Mouse (Mus musculus) heart, postnatal 25 days (tissue): Measurements from ENCODE around the gene Crcp. TPM values are rescaled to one million over a fixed set of nuclear protein-coding genes. Genes with fewer than 3 reads are reported as not detected.

Experiments
- DNase-seq: peaks from one replicate; pipeline ENCODE4 v3.0.0; 2022; ENCODE audit warnings: low spot score
- intact Hi-C: fragments of 180-260 bp; cut with DNase I; formaldehyde crosslinking; loops from one replicate; pipeline ENCODE4 v1.15.1; 2025
- total RNA-seq, 2 experiments: library from RNA; stranded (reverse); gene quantifications; 2 replicates each; pipeline ENCODE4 v1.2.3; 2021

Gene Crcp
- total RNA-seq, 2 experiments from 2014 or later, result 10.1 to 11.5 TPM

GRCm38 (mm10) chr5:130081181-130081881 is 52.2 kb downstream of the Crcp start:
- intact Hi-C loops, result loop anchor here (5.0 kb wide), 1 partner anchor 41 kb away; no protein-coding TSS in a partner anchor

GRCm38 (mm10) chr5:130082431-130082830 is 53.3 kb downstream of the Crcp start:
- intact Hi-C loops, result loop anchor here (2.0 to 5.0 kb wide), 2 partner anchors 40 to 54 kb away; no protein-coding TSS in a partner anchor
- DNase-seq, result no peak

More at GRCm38 (mm10) chr5:130081181-130081881, 52.2 kb downstream of the Crcp start:
- no peak for DNase-seq

DNA sequence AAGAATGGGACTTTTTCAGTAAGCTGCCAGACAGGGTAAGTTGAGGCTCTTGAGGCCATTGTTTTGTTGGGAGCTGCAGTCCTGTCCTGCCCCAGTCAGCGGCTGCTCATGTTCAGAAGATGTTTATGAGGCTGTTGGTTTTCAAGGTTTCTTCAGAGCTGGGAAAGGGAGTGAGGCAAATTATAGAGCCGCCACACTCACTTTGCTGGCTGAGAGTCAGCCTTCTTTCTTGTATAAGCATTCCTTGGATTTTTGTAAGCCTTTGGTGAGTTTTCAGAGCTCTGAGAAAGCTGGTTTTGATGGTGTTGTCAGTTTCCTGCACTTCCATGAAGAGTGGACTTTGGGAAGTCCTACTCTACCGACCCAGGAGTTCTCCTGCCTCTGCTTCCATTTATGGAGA is 55.2 kb downstream of the Crcp start:
- DNase-seq, result no peak
- intact Hi-C loops, result loop anchor here (5.0 kb wide), 1 partner anchor 38 kb away; no protein-coding TSS in a partner anchor

- no peak for DNase-seq
- intact Hi-C loops, result no loop called here
Observed at GRCm38 (mm10) chr5:130088008-130088407, 58.9 kb downstream of the Crcp start.

GRCm38 (mm10) chr5:130088612-130089011 is 59.5 kb downstream of the Crcp start:
- intact Hi-C loops, result no loop called here
- DNase-seq, result no peak

DNA sequence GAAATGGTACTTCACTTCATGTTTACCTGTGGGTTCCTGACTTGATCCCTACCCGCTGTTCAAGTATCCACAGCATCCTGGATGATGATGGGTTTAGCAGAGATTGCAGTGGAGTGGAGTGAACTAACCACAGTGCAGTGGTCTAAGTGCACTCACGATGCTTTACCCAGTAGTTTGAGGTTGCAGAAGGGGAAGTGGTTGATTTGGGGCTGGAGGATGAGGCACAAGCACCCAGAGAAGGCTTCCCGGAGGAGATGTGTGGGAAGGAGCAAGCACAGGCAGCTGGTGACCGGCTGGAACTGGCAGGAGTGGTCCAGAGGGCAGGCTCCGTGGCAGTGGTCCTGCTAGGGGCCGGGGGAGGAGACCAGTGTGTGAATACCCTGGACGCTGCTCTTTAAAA is 60.1 kb downstream of the Crcp start:
- intact Hi-C loops, result no loop called here

DNA sequence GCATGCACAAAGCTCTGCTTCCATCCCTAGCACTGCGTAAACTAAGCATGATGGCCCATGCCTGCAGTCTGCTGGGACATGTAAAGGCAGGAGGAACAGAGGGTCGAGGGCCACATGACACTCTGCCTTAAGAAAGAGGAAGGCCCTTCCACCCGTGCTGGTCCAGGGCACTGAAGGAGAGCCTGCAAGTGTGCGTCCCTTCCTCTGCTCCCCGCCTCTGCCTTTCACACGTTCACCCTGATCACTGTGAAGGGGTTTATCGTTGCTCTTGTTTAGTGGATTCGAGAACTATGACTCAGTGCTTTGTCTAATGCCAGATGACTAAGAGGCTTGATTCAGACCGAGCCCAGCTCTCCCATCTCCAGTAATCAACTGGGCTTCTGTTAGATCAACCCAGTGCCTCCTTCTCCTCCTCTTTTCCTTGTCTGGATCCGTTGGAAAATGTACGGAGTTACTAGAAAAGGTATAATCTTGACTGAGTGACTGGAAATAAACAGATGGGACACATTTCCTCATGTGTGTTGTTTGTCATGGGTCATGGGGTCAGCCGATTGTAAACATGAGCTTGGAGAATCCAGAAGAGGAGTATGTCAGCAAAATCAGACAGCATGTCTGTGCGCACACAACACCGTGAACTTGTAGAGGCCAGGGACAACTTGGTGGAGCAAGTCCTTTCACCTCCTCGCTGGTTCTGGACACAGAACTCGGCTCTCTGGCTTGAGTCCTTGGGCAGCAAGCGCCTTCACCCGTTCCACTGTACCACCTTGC is 60.7 kb downstream of the Crcp start:
- intact Hi-C loops, result no loop called here
- no peak for DNase-seq

More for the DNA sequence above, 60.1 kb downstream of the Crcp start:
- DNase-seq, result no peak

GRCm38 (mm10) chr5:130096754-130097153 is 67.7 kb downstream of the Crcp start:
- DNase-seq, result no peak
- intact Hi-C loops, result no loop called here

DNA sequence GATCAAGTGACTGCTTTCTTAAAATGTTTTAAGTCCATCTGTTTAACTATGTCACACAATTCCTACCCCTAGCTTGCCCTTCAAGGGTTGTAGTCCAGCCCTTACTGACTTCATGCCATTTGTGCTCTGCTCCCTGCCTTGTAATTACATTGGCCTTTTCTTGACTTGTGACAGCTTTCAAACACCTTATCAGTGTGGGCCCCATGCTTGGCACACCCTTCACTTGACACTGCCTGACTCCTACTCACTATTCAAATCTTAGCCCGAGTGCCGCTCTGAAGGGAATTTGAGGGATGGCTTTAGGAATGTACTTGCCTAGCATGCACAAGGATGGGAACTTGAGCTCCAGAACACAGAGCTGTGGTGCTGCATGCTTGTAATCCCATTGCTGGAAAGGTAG is 68.7 kb downstream of the Crcp start:
- DNase-seq, result no peak
- intact Hi-C loops, result no loop called here

DNA sequence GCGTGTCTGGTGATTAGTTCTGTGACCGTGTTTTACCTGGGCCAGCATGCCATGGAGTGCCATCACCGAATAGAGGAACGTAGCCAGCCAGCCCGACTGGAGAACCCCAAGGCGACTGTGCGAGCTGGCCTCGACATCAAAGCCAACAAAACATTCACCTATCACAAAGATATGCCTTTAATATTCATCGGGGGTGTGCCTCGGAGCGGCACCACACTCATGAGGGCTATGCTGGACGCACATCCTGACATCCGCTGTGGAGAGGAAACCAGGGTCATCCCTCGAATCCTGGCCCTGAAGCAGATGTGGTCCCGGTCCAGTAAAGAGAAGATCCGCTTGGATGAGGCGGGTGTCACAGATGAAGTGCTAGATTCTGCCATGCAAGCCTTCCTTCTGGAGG is 72.6 kb downstream of the Crcp start:
- no peak for DNase-seq
- intact Hi-C loops, result no loop called here

DNA sequence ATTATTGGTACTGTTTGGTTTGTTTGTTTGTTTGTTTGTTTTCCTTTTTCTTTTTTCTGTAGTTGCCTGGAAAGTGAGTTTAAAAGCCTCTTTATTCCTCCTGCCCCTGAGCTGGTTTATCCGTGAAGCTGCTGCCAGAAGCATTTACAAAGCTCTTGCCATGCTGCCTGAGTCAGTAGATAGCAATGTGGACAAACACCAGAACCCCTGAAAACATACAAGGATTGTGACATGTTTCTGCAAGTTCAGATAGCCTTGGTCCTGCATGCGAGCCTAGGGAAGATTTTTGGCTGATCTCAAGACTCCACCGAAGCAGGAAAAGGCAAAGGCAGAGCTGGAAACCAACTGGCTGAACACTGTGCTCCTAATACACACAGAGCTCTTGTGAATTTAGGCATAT is 80.3 kb downstream of the Crcp start:
- intact Hi-C loops, result no loop called here
- no peak for DNase-seq

Other genes with a start within 250 kb of the Crcp start
- gene Psph, start 241.8 kb upstream of the Crcp start, total RNA-seq, result 10 to 100 TPM; 10.6 to 13.2 TPM
- 10 to 100 TPM; 10.0 to 12.2 TPM for gene Sumf2, start 182.3 kb upstream of the Crcp start, total RNA-seq
- gene Chchd2, start 141.8 kb upstream of the Crcp start, total RNA-seq, result 1,000 to 10,000 TPM; 1,029 to 1,056 TPM
- under 1 TPM; 0.21 to 0.31 TPM for gene Zbed5, start 133.6 kb upstream of the Crcp start, total RNA-seq
- gene Phkg1, start 130.7 kb upstream of the Crcp start, total RNA-seq, result 10 to 100 TPM; 16.1 to 18.4 TPM
- 1 to 10 TPM; 1.1 to 1.5 TPM for gene Nupr1l, start 120.8 kb upstream of the Crcp start, total RNA-seq
- gene Vkorc1l1, start 87.3 kb upstream of the Crcp start, total RNA-seq, result 10 to 100 TPM; 14.1 to 16.4 TPM
- 10 to 100 TPM; 12.3 to 13.4 TPM for gene Gusb, start 26.2 kb upstream of the Crcp start, total RNA-seq
- 1 to 10 TPM; 4.8 to 6.3 TPM for gene Asl, start within 50 bp of the Crcp start, total RNA-seq
- 10 to 100 TPM; 10.7 to 13.7 TPM for gene Tpst1, start 44.0 kb downstream of the Crcp start, total RNA-seq
- gene Kctd7, start 115.6 kb downstream of the Crcp start, total RNA-seq, result 1 to 10 TPM; 2.0 to 2.6 TPM
- gene Rabgef1, start 142.5 kb downstream of the Crcp start, total RNA-seq, result 10 to 100 TPM; 18.5 to 20.2 TPM
- 10 to 100 TPM; 32.8 to 33.6 TPM for gene Tmem248, start 187.8 kb downstream of the Crcp start, total RNA-seq
- gene Sbds, start 226.2 kb downstream of the Crcp start, total RNA-seq, result 10 to 100 TPM; 39.2 to 43.9 TPM
- gene Tyw1, start 226.3 kb downstream of the Crcp start, total RNA-seq, result 1 to 10 TPM; 7.7 to 7.9 TPM